Mouse (Mus musculus) thymus, adult 2 months (tissue): ENCODE measurements around the gene Cd300ld4.
"Not testable (repeated sequence)": the region's sequence is repeated elsewhere in the genome, so short reads cannot be mapped to it uniquely, and the experiment has no call there.

Experiments used
- CTCF ChIP-seq: fragments of 200-500 bp; IDR thresholded peaks from 2 replicates; pipeline ENCODE4 v1.5.1; 2012; ENCODE audit warnings: mild to moderate bottlenecking, control low read depth, low read length, moderate library complexity, borderline replicate concordance; ENCODE audit not compliant: control insufficient read depth, poor library complexity, insufficient read depth; ENCODE audit errors: extremely low read depth
- POLR2A ChIP-seq: fragments of 200-500 bp; IDR thresholded peaks from 2 replicates; pipeline ENCODE4 v1.6.1; 2012; ENCODE audit warnings: mild to moderate bottlenecking, low read length, control low read depth, moderate library complexity; ENCODE audit not compliant: control insufficient read depth, poor library complexity, insufficient read depth; ENCODE audit errors: extremely low read depth

- TF ChIP-seq CTCF, POLR2A: not testable (repeated sequence)
Measured at GRCm38 (mm10) chr11:115026912-115027311, at the start of gene Cd300ld4.
